Mouse (Mus musculus) erythroblast, embryonic 14.5 days (primary cell): Measurements from ENCODE around the gene Pef1.

ENCODE experiments used
- GATA1 ChIP-seq: IDR thresholded peaks from 2 replicates; pipeline ENCODE4 v1.6.1; 2012; ENCODE audit warnings: low read length, inconsistent platforms, mixed read lengths
- TAL1 ChIP-seq: IDR thresholded peaks from 3 replicates; pipeline ENCODE4 v1.6.1; 2012; ENCODE audit warnings: low read length, inconsistent platforms, mixed read lengths

DNA sequence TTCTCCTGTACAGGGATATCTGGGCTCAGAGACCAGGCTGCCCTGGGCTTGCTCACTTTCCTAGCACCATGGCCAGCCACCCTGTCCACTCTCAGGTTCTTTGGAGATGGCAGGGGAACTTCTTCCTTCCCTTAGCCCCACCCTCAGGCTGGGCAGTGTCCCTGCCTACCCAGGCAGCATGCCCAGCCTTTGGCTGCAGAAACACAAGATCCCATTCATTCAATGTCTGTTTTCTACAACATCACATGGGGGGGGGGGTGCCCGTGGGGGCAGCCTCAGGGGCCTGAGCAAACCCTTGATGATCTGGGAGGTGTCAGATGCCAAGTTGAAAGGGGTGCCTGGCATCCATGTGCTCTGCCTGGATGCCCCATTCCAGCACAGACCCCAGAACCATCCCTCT, 47.6 kb upstream of the Pef1 start:
- no peak for TF ChIP-seq GATA1
- TF ChIP-seq TAL1: no peak
